Mouse (Mus musculus) lung, postnatal 10 days (tissue): ENCODE measurements around the gene Bmyc.
A peak's percentile ranks its signal among the peaks of the same experiment; 100 is the strongest.
"Not testable (repeated sequence)": the region's sequence is repeated elsewhere in the genome, so short reads cannot be mapped to it uniquely, and the experiment has no call there.

Experiments
- DNase-seq: peaks from one replicate; pipeline ENCODE4 v3.0.0; 2021

The Bmyc gene

GRCm38 (mm10) chr2:25706643-25707481 lies at the start of gene Bmyc:
TSS of gene Bmyc (plus strand) at chr2:25706739.
- peak; percentile 84 for DNase-seq

GRCm38 (mm10) chr2:25657246-25657645 lies 49.3 kb upstream of the Bmyc start:
- peak; percentile 8 for DNase-seq

GRCm38 (mm10) chr2:25657652-25658051 lies 48.9 kb upstream of the Bmyc start, which contains the start of gene Lcn5:
TSS of gene Lcn5 (plus strand) at chr2:25657952.
- DNase-seq, result no peak

GRCm38 (mm10) chr2:25660279-25660678 lies 46.3 kb upstream of the Bmyc start:
- DNase-seq, result no peak

- DNase-seq, result no peak
Observed at GRCm38 (mm10) chr2:25661245-25661970, 45.1 kb upstream of the Bmyc start.

- peak; percentile 68 for DNase-seq
Observed at GRCm38 (mm10) chr2:25663511-25663910, 43.0 kb upstream of the Bmyc start.

GRCm38 (mm10) chr2:25664125-25664524 lies 42.4 kb upstream of the Bmyc start:
- DNase-seq, result no peak

GRCm38 (mm10) chr2:25666516-25666915 lies 40.0 kb upstream of the Bmyc start:
- no peak for DNase-seq

GRCm38 (mm10) chr2:25676486-25676885 lies 30.1 kb upstream of the Bmyc start, which contains the start of gene Lcn6:
TSS of gene Lcn6 (plus strand) at chr2:25676786.
- DNase-seq, result no peak

- no peak for DNase-seq
Observed at GRCm38 (mm10) chr2:25679559-25679958, 27.0 kb upstream of the Bmyc start.

- no peak for DNase-seq
Observed at GRCm38 (mm10) chr2:25682426-25682825, 24.1 kb upstream of the Bmyc start, which contains the start of gene Lcn10. TSS of gene Lcn10 (plus strand) at chr2:25682726.

- no peak for DNase-seq
Observed at GRCm38 (mm10) chr2:25686941-25687340, 19.6 kb upstream of the Bmyc start.

- DNase-seq, result peak; percentile 77
Observed at GRCm38 (mm10) chr2:25694605-25695004, 11.9 kb upstream of the Bmyc start.

- DNase-seq, result no peak
Observed at GRCm38 (mm10) chr2:25696951-25697350, 9.6 kb upstream of the Bmyc start.

GRCm38 (mm10) chr2:25698696-25699095 lies 7.8 kb upstream of the Bmyc start:
- no peak for DNase-seq

- DNase-seq, result not testable (repeated sequence)
Observed at GRCm38 (mm10) chr2:25699743-25700142, 6.8 kb upstream of the Bmyc start, which contains the start of gene Obp2a. TSS of gene Obp2a (plus strand) at chr2:25700043.

- no peak for DNase-seq
Observed at GRCm38 (mm10) chr2:25701001-25701400, 5.5 kb upstream of the Bmyc start.

GRCm38 (mm10) chr2:25703706-25704105 lies 2.8 kb upstream of the Bmyc start:
- DNase-seq, result no peak

- DNase-seq, result peak; percentile 56
Observed at GRCm38 (mm10) chr2:25708121-25708520, 1.6 kb downstream of the Bmyc start.

- DNase-seq, result not testable (repeated sequence)
Observed at GRCm38 (mm10) chr2:25709056-25709455, 2.5 kb downstream of the Bmyc start.

GRCm38 (mm10) chr2:25709791-25710190 lies 3.3 kb downstream of the Bmyc start:
- DNase-seq, result not testable (repeated sequence)

- not testable (repeated sequence) for DNase-seq
Observed at GRCm38 (mm10) chr2:25711641-25712040, 5.1 kb downstream of the Bmyc start.

GRCm38 (mm10) chr2:25717222-25717621 lies 10.7 kb downstream of the Bmyc start:
- no peak for DNase-seq
